ENCODE assay signal across 20 mouse cellular contexts in genomic region chr17:90627395-90627794, GRCm38 (mm10).
"Had no signal": no experiment of that assay in that cellular context is flagged by ENCODE, and none has a peak within 500 bp of the region (broad histone marks: within the 10 kb centered on the region; RNA-seq: fewer than 3 reads in every experiment).

No protein-coding gene starts in this region.

- H3K27ac ChIP-seq: kidney, postnatal 0 days; limb, embryonic 12.5 days; limb, embryonic 15.5 days; liver, embryonic 15.5 days; lung, embryonic 15.5 days; midbrain, embryonic 10.5 days; midbrain, embryonic 13.5 days; neural tube, embryonic 13.5 days; stomach, embryonic 15.5 days had no signal

- DNase-seq: kidney, adult 2 months; kidney, postnatal 25 days; lung, adult 18-20 months; lung, postnatal 10 days; lung, postnatal 36 days; retina, postnatal 1 day; right cerebral cortex, postnatal 25 days; spleen, adult 18-20 months; thymus, postnatal 36 days had no signal

- H3K4me3 ChIP-seq: limb, embryonic 12.5 days; limb, embryonic 15.5 days; liver, embryonic 15.5 days; lung, embryonic 15.5 days; megakaryocyte, embryonic 14.5 days; midbrain, embryonic 10.5 days; midbrain, embryonic 13.5 days; myocyte; neural tube, embryonic 13.5 days; stomach, embryonic 15.5 days had no signal
